Mouse (Mus musculus): ENCODE data around the gene Crim1. TPM values are rescaled to one million over a fixed set of nuclear protein-coding genes. Genes with fewer than 3 reads are reported as not detected.

The Crim1 gene
- polyA plus RNA-seq, 1 experiment, result 36.1 TPM

DNA sequence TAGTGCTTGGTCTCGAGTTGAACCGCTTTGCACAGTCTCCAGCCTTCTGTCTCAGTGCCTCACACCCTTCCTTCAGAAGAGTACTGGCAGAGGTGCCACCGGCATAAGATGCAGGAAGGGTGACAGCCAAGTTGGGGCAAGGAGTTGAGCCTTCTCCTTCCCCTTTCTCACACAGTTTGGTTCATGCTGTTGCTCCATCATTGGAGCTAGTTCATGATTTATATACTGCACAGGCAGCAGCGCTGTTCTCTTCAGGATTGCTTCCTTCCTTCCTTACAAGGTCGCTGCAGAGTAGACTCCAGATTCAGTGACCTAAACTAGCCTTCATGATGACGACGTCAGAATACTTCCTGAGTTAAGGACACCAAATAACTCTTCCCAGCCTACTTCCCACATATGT is 166.0 kb downstream of the Crim1 start:
- WGBS, result 76% methylated on average over 7 of the region's 7 CpGs
- no peak overlapping the region for H3K4me3 ChIP-seq (ENCODE audit: low read depth, low read length)
- no peak for TF ChIP-seq POLR2A (IDR thresholded peaks at IDR 0.05; ENCODE audit: low read depth, low read length)
- no peak for TF ChIP-seq CTCF (IDR thresholded peaks at IDR 0.05; ENCODE audit: extremely low read depth, insufficient read length, insufficient replicate concordance, low read depth, low read length)
- no peaks in the 10 kb centered on the region for H3K27me3 ChIP-seq (ENCODE audit: control insufficient read depth, insufficient read depth, low read length)
- H3K4me1 ChIP-seq (ENCODE audit: control insufficient read depth, insufficient read depth, insufficient read length, low read length), result no peaks in the 10 kb centered on the region; the same call in 1 of the 2 replicates
- H3K27ac ChIP-seq (ENCODE audit: insufficient read depth, low read depth, low read length), result no peak overlapping the region
- H3K36me3 ChIP-seq (ENCODE audit: control insufficient read depth, insufficient read depth, low read length), result peaks cover 13% of the 10 kb centered on the region

DNA sequence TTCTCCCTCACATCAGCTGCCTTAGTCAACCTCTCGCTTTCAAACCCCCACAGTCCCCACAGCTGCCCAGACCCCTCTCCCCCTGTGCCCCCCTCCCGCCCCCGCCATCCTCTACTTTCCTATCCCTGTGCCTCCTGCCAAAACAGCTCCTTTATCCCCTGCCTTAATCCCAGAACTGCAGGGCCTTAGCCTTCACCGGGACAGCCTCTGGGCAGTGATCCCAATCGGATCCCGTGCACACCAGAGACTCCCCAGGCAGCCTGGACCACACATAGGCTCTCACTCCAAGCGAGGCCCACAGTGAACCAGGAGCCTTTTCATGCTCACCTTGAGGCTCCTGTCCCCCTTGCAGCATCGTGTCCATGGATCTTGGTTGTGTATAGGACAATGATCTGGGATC is 168.4 kb downstream of the Crim1 start:
- Histone ChIP-seq H3K36me3 (ENCODE audit: control insufficient read depth, insufficient read depth, low read length) (peaks cover 16% of the 10 kb centered on the region), H3K27ac (ENCODE audit: insufficient read depth, low read depth, low read length) (no peak overlapping the region), H3K4me1 (ENCODE audit: control insufficient read depth, insufficient read depth, insufficient read length, low read length) (no peaks in the 10 kb centered on the region), H3K27me3 (ENCODE audit: control insufficient read depth, insufficient read depth, low read length) (no peaks in the 10 kb centered on the region), H3K4me3 (ENCODE audit: low read depth, low read length) (no peak overlapping the region)
- 93% methylated on average over 8 of the region's 8 CpGs for WGBS
- TF ChIP-seq POLR2A (IDR thresholded peaks at IDR 0.05; ENCODE audit: low read depth, low read length) (no peak), CTCF (IDR thresholded peaks at IDR 0.05; ENCODE audit: extremely low read depth, insufficient read length, insufficient replicate concordance, low read depth, low read length) (no peak)

DNA sequence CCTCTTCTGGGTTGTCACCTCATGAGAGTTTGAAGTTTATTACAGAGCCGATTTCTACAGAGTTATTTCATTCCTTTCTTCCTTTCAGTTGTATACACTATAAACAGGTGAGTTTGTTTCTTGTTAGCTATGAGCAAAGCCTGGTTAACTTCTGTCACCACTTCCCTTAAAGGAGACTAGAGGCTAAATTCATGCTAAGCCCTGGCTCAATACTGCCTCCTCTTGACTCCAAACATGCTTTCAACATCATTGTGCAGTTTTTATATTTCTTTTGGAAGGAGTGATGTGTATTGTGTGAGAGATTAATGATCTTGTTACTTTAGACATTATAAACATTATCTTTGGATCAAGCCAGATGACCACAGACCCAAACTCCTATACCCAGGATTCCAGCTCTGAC is 170.4 kb downstream of the Crim1 start:
- H3K4me3 ChIP-seq (ENCODE audit: low read depth, low read length), result no peak overlapping the region
- TF ChIP-seq POLR2A (IDR thresholded peaks at IDR 0.05; ENCODE audit: low read depth, low read length) (no peak), CTCF (IDR thresholded peaks at IDR 0.05; ENCODE audit: extremely low read depth, insufficient read length, insufficient replicate concordance, low read depth, low read length) (no peak)
- no peaks in the 10 kb centered on the region for H3K27me3 ChIP-seq (ENCODE audit: control insufficient read depth, insufficient read depth, low read length)
- WGBS, result 61% methylated on average over 1 of the region's 1 CpGs
- no peak overlapping the region for H3K27ac ChIP-seq (ENCODE audit: insufficient read depth, low read depth, low read length)
- no peaks in the 10 kb centered on the region for H3K4me1 ChIP-seq (ENCODE audit: control insufficient read depth, insufficient read depth, insufficient read length, low read length)
- peaks cover 25% of the 10 kb centered on the region for H3K36me3 ChIP-seq (ENCODE audit: control insufficient read depth, insufficient read depth, low read length)

DNA sequence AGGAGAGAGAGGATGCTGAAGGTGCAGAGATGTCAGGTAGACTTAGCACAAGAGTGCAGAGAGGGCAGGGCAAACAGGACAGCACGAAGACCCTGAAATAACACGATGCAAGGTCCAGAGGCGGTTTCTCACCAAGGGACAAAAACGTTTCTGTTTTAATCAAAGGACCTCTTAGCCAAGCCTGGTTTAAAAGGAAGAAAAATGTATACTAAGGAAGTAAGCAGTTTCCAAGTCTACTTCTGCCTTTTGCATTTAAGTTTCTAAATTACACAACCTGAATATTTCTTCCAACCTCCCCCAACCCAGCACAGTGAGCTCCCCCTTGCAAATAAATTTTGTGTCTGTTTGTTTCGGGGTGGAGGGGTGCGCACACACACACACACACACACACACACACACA is 173.1 kb downstream of the Crim1 start:
- Histone ChIP-seq H3K4me1 (ENCODE audit: control insufficient read depth, insufficient read depth, insufficient read length, low read length) (no peaks in the 10 kb centered on the region), H3K36me3 (ENCODE audit: control insufficient read depth, insufficient read depth, low read length) (peaks cover 34% of the 10 kb centered on the region), H3K27me3 (ENCODE audit: control insufficient read depth, insufficient read depth, low read length) (no peaks in the 10 kb centered on the region), H3K27ac (ENCODE audit: insufficient read depth, low read depth, low read length) (no peak overlapping the region; the same call in 1 of the 2 replicates), H3K4me3 (ENCODE audit: low read depth, low read length) (no peak overlapping the region)
- 83% methylated on average over 6 of the region's 6 CpGs for WGBS
- no peak for TF ChIP-seq CTCF (IDR thresholded peaks at IDR 0.05; ENCODE audit: extremely low read depth, insufficient read length, insufficient replicate concordance, low read depth, low read length)
- no peak for TF ChIP-seq POLR2A (IDR thresholded peaks at IDR 0.05; ENCODE audit: low read depth, low read length)

DNA sequence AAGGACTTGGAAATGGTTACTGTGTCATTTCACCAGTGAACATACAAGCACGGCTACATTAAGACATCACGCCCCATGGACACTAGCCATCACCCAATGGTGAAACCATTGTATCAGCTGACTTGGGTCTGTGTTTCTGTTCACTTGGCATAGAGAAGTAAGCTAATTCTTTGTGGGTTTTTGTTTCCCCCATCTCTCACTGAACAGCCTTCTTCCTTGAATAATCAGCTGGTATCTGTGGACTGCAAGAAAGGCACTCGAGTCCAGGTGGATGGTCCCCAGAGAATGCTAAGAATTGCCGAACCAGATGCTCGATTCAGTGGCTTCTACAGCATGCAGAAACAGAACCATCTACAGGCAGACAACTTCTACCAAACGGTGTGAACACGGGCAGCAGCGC is 173.8 kb downstream of the Crim1 start:
- Histone ChIP-seq H3K36me3 (ENCODE audit: control insufficient read depth, insufficient read depth, low read length) (peaks cover 35% of the 10 kb centered on the region), H3K4me1 (ENCODE audit: control insufficient read depth, insufficient read depth, insufficient read length, low read length) (no peaks in the 10 kb centered on the region), H3K4me3 (ENCODE audit: low read depth, low read length) (no peak overlapping the region), H3K27ac (ENCODE audit: insufficient read depth, low read depth, low read length) (no peak overlapping the region), H3K27me3 (ENCODE audit: control insufficient read depth, insufficient read depth, low read length) (no peaks in the 10 kb centered on the region)
- TF ChIP-seq CTCF (IDR thresholded peaks at IDR 0.05; ENCODE audit: extremely low read depth, insufficient read length, insufficient replicate concordance, low read depth, low read length) (no peak), POLR2A (IDR thresholded peaks at IDR 0.05; ENCODE audit: low read depth, low read length) (no peak)
- WGBS, result 90% methylated on average over 8 of the region's 8 CpGs

DNA sequence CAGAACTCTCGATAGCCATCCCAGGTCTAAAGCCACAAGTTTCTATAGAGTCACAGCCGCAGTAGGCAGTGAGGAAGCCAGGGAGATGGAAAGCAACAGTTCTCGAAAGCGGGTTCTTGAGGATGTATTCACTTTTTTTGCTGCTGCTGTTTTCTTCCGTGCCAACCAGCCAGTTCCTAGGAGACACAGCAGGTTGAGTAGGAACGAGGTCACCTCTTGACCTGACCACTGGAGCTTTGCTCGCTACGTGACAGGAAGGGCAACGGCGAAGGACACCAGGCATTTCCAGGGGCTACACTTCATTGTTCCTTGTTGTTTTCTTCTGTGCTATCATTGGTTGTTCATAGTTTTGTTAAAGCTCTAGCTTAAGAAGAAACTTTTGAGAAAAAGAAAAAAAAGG is 174.7 kb downstream of the Crim1 start:
- H3K4me1 ChIP-seq (ENCODE audit: control insufficient read depth, insufficient read depth, insufficient read length, low read length), result no peaks in the 10 kb centered on the region
- TF ChIP-seq CTCF (IDR thresholded peaks at IDR 0.05; ENCODE audit: extremely low read depth, insufficient read length, insufficient replicate concordance, low read depth, low read length) (no peak), POLR2A (IDR thresholded peaks at IDR 0.05; ENCODE audit: low read depth, low read length) (no peak)
- no peaks in the 10 kb centered on the region for H3K27me3 ChIP-seq (ENCODE audit: control insufficient read depth, insufficient read depth, low read length)
- peaks cover 31% of the 10 kb centered on the region for H3K36me3 ChIP-seq (ENCODE audit: control insufficient read depth, insufficient read depth, low read length)
- 86% methylated on average over 10 of the region's 10 CpGs for WGBS
- no peak overlapping the region for H3K27ac ChIP-seq (ENCODE audit: insufficient read depth, low read depth, low read length)
- no peak overlapping the region for H3K4me3 ChIP-seq (ENCODE audit: low read depth, low read length)

DNA sequence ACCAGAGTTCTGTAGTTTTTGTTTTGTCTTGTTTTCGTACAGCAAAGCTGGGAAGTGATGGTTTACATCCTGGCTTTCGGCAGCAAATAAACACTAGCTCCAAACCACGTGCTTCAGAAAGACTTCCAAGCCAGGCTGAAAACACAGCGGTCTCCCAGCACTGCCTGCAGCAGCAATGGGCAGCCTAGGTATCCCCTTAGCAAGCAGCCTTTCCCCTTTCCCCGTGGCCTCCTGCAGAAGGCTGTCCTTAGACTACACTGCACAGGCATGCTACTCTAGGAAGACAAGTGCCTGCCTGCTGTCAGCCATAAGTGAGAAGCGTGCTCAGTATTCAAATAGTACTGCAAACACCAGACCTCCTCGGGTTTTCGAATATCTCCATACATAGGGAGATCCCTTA is 176.5 kb downstream of the Crim1 start:
- Histone ChIP-seq H3K27me3 (ENCODE audit: control insufficient read depth, insufficient read depth, low read length) (no peaks in the 10 kb centered on the region), H3K4me1 (ENCODE audit: control insufficient read depth, insufficient read depth, insufficient read length, low read length) (no peaks in the 10 kb centered on the region), H3K36me3 (ENCODE audit: control insufficient read depth, insufficient read depth, low read length) (peaks cover 38% of the 10 kb centered on the region), H3K27ac (ENCODE audit: insufficient read depth, low read depth, low read length) (no peak overlapping the region), H3K4me3 (ENCODE audit: low read depth, low read length) (no peak overlapping the region)
- WGBS, result 73% methylated on average over 8 of the region's 8 CpGs
- TF ChIP-seq CTCF (IDR thresholded peaks at IDR 0.05; ENCODE audit: extremely low read depth, insufficient read length, insufficient replicate concordance, low read depth, low read length) (no peak), POLR2A (IDR thresholded peaks at IDR 0.05; ENCODE audit: low read depth, low read length) (no peak)

All from small intestine, adult 2 months (tissue).